Mouse (Mus musculus) heart, postnatal 0 days (tissue): Measurements from ENCODE around the gene Tns3. TPM values are rescaled to one million over a fixed set of nuclear protein-coding genes. Genes with fewer than 3 reads are reported as not detected.
A peak's percentile ranks its signal among the peaks of the same experiment; 100 is the strongest.
"Not testable (repeated sequence)": the region's sequence is repeated elsewhere in the genome, so short reads cannot be mapped to it uniquely, and the experiment has no call there.

Experiments
- ATAC-seq: fragments of 200-750 bp; cut with Nextera tagmentation; 2 replicates; pipeline ENCODE4 v1.8.0; 2017; ENCODE audit warnings: low read depth, moderate number of reproducible peaks, moderate library complexity; ENCODE audit not compliant: insufficient read depth
- DNase-seq: peaks from one replicate; pipeline ENCODE4 v3.0.0-alpha.2; 2016; ENCODE audit warnings: low spot score
- H3K27ac ChIP-seq: fragments of 300-500 bp; sonication (generic); 2 replicates; pipeline ENCODE4 v1.5.1; 2014; ENCODE audit warnings: low read depth, mild to moderate bottlenecking
- H3K27me3 ChIP-seq: fragments of 300-500 bp; sonication (generic); 2 replicates; pipeline ENCODE4 v1.6.1; 2014; ENCODE audit warnings: low read length, mixed read lengths; ENCODE audit not compliant: control insufficient read depth, insufficient read depth
- H3K36me3 ChIP-seq: fragments of 300-500 bp; sonication (generic); replicated peaks from 2 replicates; pipeline ENCODE4 v1.6.1; 2014; ENCODE audit warnings: low read length, mixed read lengths; ENCODE audit not compliant: control insufficient read depth, insufficient read depth
- H3K4me1 ChIP-seq: fragments of 300-500 bp; sonication (generic); 2 replicates; pipeline ENCODE4 v1.6.1; 2014; ENCODE audit warnings: antibody characterized with exemption; ENCODE audit not compliant: control insufficient read depth, insufficient read depth
- H3K4me2 ChIP-seq: fragments of 300-500 bp; sonication (generic); 2 replicates; pipeline ENCODE4 v1.6.1; 2014; ENCODE audit warnings: low read depth, mild to moderate bottlenecking, low read length, moderate library complexity
- H3K4me3 ChIP-seq: fragments of 300-500 bp; sonication (generic); 2 replicates; pipeline ENCODE4 v1.5.1; 2014; ENCODE audit warnings: low read depth, low read length
- H3K9ac ChIP-seq: fragments of 300-500 bp; sonication (generic); replicated peaks from 2 replicates; pipeline ENCODE4 v1.6.1; 2014; ENCODE audit warnings: low read depth, low read length, mixed read lengths
- H3K9me3 ChIP-seq: fragments of 300-500 bp; sonication (generic); replicated peaks from 2 replicates; pipeline ENCODE4 v1.6.1; 2016; ENCODE audit warnings: low read length; ENCODE audit not compliant: control insufficient read depth
- CTCF ChIP-seq: IDR thresholded peaks from 2 replicates; pipeline ENCODE4 v1.5.1; 2016; ENCODE audit warnings: antibody characterized with exemption, control low read depth, low read depth
- EP300 ChIP-seq: IDR thresholded peaks from 2 replicates; pipeline ENCODE4 v1.6.1; 2016; ENCODE audit warnings: antibody characterized with exemption, low read depth
- WGBS: fragments of 180-500 bp; shearing (Covaris S2); extraction: QIAGEN DNeasy Blood & Tissue Kit; methylation state at CpG from one replicate; pipeline ENCODE4 v1.1.7; 2014; 5-methylcytosine and 5-hydroxymethylcytosine counted together
- polyA plus RNA-seq: library from polyadenylated mRNA; unstranded; fragments of >200 nt; fragmentation: Nextera tagmentation; extraction: Ambion mirVana; gene quantifications from 2 replicates; pipeline ENCODE4 v1.2.1, GENCODE M21; 2015
- total RNA-seq: library from RNA; depleted of rRNA; stranded (reverse); fragments of >200 nt; gene quantifications from 2 replicates; pipeline ENCODE4 v1.2.3, GENCODE M21; 2014; ENCODE audit warnings: low replicate concordance

The Tns3 gene
- total and polyA plus RNA-seq, 2 experiments from 2014 or later, result 7.6 to 31.7 TPM

GRCm38 (mm10) chr11:8625915-8626604 lies 38.3 kb downstream of the Tns3 start:
- no peaks in the 10 kb centered on the region for H3K36me3 ChIP-seq
- TF ChIP-seq EP300 (no peak), CTCF (no peak)
- DNase-seq (no peak), ATAC-seq (no peak)
- H3K4me2 ChIP-seq, result no peak overlapping the region
- H3K27ac ChIP-seq, result no peak overlapping the region
- peaks cover 11% of the 10 kb centered on the region; the same call in 1 of the 2 replicates for H3K4me1 ChIP-seq
- H3K9me3 ChIP-seq, result no peaks in the 10 kb centered on the region
- no peak overlapping the region for H3K4me3 ChIP-seq
- H3K27me3 ChIP-seq, result no peaks in the 10 kb centered on the region
- no peak overlapping the region for H3K9ac ChIP-seq
- 81% methylated on average over 10 of the region's 10 CpGs for WGBS

GRCm38 (mm10) chr11:8625451-8625850 lies 38.9 kb downstream of the Tns3 start:
- TF ChIP-seq EP300 (no peak), CTCF (no peak)
- Histone ChIP-seq H3K4me3 (no peak overlapping the region), H3K4me1 (peaks cover 11% of the 10 kb centered on the region; the same call in 1 of the 2 replicates), H3K36me3 (no peaks in the 10 kb centered on the region), H3K9ac (no peak overlapping the region), H3K9me3 (no peaks in the 10 kb centered on the region), H3K27ac (no peak overlapping the region), H3K4me2 (no peak overlapping the region), H3K27me3 (no peaks in the 10 kb centered on the region)
- WGBS, result 75% methylated on average over 6 of the region's 6 CpGs
- no peak for DNase-seq
- ATAC-seq, result no peak

- TF ChIP-seq CTCF (peak; percentile 7; the same call in 1 of the 2 replicates), EP300 (no peak)
- Histone ChIP-seq H3K4me3 (peak overlapping the region; percentile 67), H3K36me3 (no peaks in the 10 kb centered on the region), H3K4me1 (peaks cover 6% of the 10 kb centered on the region; the same call in 1 of the 2 replicates), H3K9me3 (no peaks in the 10 kb centered on the region), H3K27ac (no peak overlapping the region), H3K27me3 (no peaks in the 10 kb centered on the region), H3K9ac (peak overlapping the region; percentile 65), H3K4me2 (peak overlapping the region; percentile 98)
- WGBS, result 2% methylated on average over 70 of the region's 74 CpGs
- DNase-seq, result no peak
- peak; percentile 62 for ATAC-seq
These were observed 40.0 kb downstream of the Tns3 start for GRCm38 (mm10) chr11:8624179-8624886.

- Histone ChIP-seq H3K9ac (peak overlapping the region; percentile 65), H3K9me3 (no peaks in the 10 kb centered on the region), H3K4me3 (peak overlapping the region; percentile 67), H3K27ac (no peak overlapping the region), H3K4me2 (peak overlapping the region; percentile 98), H3K27me3 (no peaks in the 10 kb centered on the region), H3K36me3 (no peaks in the 10 kb centered on the region), H3K4me1 (peaks cover under 1% of the 10 kb centered on the region; the same call in 1 of the 2 replicates)
- WGBS, result 6% methylated on average over 19 of the region's 20 CpGs
- no peak for ATAC-seq
- DNase-seq, result no peak
- no peak for TF ChIP-seq EP300
These were observed 40.5 kb downstream of the Tns3 start for GRCm38 (mm10) chr11:8623852-8624178.

GRCm38 (mm10) chr11:8622668-8623067 lies 41.7 kb downstream of the Tns3 start:
- no peaks in the 10 kb centered on the region for H3K36me3 ChIP-seq
- no peaks in the 10 kb centered on the region for H3K27me3 ChIP-seq
- TF ChIP-seq EP300, result no peak
- no peak for TF ChIP-seq CTCF
- no peak overlapping the region for H3K9ac ChIP-seq
- no peak overlapping the region for H3K4me2 ChIP-seq
- H3K4me1 ChIP-seq, result peaks cover 9% of the 10 kb centered on the region; the same call in 1 of the 2 replicates
- 61% methylated on average over 6 of the region's 6 CpGs for WGBS
- ATAC-seq (no peak), DNase-seq (no peak)
- H3K27ac ChIP-seq, result no peak overlapping the region
- no peaks in the 10 kb centered on the region for H3K9me3 ChIP-seq
- no peak overlapping the region for H3K4me3 ChIP-seq

- not testable (repeated sequence) for H3K27ac ChIP-seq, H3K36me3 ChIP-seq, ATAC-seq, H3K4me3 ChIP-seq, H3K27me3 ChIP-seq, DNase-seq, H3K4me2 ChIP-seq, H3K9me3 ChIP-seq, H3K9ac ChIP-seq
- WGBS, result 80% methylated on average over 6 of the region's 7 CpGs
- 0 out of 2 replicates have a peak, but pooled peaks cover 20% of the 10 kb centered on the region for H3K4me1 ChIP-seq
These were observed 45.2 kb downstream of the Tns3 start for GRCm38 (mm10) chr11:8619111-8619510.
